Mouse (Mus musculus) right cerebral cortex, postnatal 25 days (tissue): ENCODE measurements around the gene Rcbtb1.
"Not testable (repeated sequence)": the region's sequence is repeated elsewhere in the genome, so short reads cannot be mapped to it uniquely, and the experiment has no call there.

Source experiments
- DNase-seq: peaks from one replicate; pipeline ENCODE4 v3.0.0; 2022

Rcbtb1 gene

DNA sequence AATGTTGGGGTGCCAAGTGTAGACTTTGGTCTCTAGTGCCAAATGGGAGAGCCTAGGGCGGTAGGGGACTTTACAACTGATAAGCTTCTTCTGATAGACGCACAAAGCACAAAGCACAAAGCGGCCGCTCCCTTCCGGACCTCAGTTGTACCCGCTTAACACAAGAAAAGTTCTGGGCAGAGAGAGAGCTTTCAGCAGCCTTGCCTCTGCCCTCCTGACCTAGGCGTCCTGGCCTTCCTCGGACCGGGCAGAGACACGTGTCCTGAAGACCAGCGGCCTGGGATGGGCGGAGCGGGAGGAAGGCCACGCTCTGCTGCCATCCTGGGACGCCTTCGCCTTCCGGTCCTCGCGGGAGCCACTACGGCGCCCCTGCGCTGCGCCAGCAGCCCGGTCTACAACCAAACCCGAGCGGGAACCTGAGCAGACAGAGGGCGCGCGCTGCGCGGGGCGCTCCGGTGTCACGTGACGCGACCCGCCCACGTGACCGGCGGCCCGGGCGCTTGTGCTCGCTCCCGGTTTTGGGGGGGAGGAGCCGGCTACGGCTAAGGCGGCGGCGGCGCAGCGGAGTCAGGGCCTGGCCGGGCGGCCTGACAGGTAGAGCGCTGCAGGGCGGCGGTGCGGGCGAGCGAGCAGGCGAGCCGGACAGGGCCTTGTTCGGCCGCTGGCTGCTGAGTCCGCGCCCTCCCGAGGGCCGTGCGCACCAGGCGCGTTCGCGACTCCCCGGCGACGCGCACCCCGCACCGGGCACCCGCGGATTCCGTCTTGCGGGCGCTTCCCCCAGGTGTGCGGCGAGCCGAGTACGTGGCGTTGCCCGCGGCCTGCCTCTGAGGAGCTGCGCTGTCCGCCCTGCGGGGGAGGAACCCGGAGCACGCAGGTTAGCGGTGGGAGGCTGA, at the start of gene Rcbtb1:
Rcbtb1 (plus strand) TSS at position 499 of the 893 bp plus-strand sequence.
- DNase-seq, result peak; percentile 93

DNA sequence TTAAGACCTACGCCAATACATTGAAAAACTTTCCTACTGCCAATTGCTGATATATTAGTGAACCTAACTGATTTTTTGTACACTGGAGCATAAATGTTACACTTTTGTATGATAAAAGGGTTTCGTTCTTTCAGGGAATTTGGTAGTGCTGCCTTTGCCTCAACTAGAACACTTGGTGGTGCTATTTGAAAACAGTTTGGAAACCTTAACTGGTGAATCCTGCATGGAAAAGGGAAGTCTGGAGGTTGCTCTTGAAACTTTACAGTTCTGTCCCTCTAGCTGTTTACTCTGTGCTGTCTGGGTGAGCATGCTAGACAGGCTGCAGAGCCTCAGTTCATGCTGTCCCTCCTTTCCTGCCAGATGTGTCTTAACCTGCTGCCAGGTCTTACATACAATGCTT, 45.4 kb upstream of the Rcbtb1 start:
- no peak for DNase-seq

DNA sequence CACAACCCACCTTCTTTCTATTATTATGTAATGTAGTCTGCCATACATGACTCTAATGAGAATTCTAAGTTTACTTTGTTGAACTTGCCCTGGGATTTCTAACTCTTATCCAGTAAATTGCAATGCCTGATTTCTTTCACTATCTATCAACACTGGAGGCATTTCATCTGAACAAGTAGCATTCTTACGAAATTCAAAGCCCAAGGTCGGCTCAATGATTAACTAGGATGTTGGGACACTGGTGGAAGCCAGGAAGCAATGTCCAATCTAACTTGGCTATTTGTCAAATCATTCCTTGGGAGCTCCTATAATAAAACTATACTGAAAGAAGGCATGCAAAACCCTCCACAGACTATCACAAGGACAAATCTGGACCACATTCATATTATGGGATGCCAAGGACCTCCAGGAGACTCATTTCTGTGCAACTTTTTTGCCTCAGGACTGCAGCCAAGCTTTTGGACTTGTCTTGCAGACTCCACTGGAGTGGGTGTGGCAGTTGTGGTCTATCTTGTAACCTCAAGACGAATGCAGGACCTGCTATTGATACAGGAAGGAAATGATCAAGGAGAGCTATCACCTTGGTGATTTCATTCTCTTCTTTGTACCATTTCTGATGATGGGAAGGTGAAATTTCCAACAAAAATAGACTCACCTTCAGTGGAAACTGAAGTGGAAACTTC, 43.9 kb upstream of the Rcbtb1 start:
- no peak for DNase-seq

DNA sequence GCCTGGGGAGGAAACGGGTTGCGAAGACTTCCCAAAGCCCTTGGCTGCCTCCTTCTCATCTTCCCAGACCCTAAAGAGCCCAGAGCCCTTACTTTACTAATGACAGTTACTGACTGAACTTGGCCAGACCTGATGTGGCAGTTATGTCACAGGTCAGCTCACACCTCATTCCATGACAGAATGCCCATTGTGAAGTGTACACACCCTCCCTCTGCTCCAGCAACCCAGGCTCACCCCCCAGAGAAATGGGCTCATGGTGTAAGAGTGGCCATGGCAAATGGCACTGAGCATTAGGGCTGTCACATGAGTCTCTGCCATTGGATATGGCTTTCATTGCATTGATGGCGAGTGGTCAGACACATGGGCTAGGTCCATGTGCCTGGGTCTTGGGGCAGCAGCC, 22.4 kb upstream of the Rcbtb1 start, which contains the start of gene Gm5142:
Gm5142 (minus strand) TSS at position 101 of the 400 bp plus-strand sequence.
- no peak for DNase-seq

DNA sequence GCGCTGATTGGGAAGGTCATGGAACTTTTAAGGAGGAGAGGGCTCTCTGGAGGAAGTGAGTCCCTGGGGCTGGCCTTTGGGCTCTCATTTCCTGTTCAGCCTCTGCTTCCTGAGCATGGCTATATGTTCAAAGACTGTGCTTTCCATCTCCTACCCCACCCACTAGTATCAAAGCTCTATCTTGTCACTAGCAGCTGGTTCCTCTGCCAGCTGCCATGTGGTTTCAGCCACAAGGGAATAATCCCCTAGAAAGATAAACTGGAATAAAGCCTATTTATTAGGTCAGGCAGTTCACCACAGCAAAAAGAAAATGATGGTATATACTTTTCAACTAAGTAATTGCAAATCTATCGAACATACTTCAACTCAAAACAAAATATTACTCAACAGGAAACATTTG, 18.3 kb upstream of the Rcbtb1 start:
- no peak for DNase-seq

DNA sequence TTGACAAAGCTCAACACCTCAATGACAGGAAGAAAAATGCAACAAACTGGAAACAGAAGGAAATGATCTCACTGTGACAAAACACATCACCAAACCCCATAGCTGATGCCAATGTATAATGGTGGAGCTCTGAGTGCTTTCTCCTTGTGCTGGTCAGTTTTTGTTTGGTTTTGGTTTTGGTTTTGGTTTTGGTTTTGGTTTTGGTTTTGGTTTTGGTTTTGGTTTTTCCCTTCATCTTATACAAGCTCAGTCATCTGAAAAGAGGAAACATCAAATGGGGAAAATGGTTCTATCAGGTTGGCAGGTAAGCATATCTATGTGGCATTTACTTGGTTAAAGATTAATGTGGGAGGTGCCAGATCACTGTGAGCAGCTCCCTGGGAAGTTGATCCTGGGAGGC, 15.5 kb upstream of the Rcbtb1 start:
- no peak for DNase-seq

DNA sequence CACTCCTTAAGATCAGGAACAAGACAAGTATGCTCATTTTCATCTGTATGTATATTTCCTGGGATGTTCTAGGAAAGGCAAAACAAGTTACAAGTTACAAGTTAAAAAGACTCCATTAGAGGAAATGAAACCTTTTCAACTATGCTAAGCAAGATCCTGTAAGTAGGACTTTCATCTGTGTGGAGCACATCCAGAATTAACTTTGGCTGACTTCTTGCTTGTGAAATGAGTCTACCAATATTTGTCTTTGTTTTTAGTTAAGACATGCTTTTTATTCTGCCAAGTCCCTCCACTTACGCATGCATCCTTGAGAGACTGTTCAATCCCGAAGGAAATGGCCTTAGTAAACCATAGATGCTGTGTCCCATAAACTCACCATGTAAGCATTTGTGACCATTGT, 14.9 kb upstream of the Rcbtb1 start:
- DNase-seq, result no peak

DNA sequence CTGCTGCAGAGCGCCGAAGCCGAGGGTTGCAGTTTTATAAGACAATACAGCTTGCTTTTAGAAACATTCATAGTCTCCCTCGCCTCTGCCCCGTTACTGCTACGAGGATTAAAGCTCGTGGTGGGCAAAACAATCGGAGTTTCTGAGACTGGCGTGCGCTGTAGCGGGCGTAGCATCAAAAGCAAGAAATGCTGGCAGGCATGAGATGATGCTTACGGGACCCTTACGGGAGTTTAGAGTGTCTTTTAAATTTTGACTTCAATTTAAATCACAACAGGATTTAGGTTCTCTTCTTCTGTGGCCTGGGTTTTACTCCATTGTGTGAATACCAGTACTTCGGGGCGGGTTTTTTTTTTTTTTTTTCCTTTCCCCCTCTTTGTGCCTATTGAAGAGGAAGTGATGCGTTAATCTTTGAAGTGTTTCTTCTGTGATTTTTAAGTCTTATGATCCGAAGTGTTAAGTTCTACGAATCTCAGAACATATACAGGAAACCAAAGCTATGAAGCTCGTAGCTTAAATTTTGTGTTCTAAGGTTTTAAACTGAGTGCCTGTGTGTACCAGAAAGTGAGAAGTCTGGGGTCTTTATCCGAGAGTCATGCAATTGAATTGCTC, 701 bp downstream of the Rcbtb1 start:
- DNase-seq, result no peak

DNA sequence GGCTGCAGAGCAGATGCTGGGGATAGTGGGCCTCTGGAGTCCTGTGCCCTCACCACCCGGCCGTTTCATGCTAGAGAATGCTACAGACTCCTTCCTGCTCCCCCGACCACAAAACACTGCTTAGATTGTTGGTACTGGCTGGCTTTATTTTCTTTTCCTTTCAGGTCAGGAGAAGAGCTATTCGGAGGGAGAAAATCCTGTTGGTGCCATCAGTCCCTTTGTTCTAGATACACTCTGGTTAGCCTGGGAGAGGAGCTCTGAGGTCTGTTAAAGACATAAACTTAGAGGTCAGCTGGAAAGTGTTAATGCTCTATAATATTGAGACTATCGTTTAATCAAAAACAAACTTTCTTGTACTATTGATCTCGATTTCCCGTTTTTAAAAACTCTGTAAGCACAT, 4.5 kb downstream of the Rcbtb1 start:
- no peak for DNase-seq

DNA sequence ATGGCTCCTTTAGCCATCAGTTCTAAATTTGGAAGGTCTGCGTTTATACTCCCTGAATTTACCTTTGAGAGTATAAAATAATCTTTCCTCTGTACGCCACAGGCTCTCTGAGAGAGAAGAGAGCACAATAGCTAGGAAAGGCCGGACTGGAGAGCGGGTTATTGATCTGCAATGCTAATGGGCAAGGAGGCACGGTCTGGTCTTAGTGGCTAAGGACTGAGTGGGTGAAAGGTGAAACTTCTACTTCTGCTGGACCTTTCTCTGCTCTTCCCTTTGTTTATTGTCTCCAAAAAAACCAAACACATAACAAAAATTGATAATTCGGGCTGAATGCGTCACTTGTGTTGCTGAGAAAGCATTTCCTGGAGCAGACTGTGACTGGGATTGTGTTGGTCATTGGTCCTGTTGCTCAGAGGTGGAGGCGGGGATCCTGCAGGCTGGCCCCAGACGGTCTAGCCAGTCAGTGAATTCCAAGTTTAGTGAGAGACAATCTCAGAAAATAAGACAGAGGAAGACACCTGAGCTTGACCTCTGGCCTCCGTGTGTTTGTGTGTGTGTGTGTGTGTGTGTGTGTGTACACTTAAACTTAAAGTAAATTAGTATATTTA, 5.1 kb downstream of the Rcbtb1 start:
- no peak for DNase-seq

DNA sequence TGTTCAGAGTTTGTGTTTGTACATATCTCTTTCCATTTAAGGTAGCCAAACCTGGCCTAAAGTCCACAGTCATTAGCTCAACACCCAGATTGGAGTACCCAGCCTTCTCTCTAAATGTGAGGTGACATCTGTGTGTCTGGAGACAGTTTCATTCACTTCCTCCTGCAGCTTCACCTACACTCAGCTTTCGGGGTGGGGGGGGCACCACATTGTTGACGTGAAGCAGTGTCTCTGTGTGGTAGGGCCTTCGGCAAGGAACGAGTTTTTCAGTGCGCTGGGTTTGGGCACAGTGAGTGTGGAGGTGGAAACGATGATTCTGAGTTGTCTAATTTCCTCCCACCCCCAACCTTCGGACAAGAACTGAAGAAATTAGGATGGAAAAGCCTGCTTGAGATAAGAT, 8.0 kb downstream of the Rcbtb1 start:
- no peak for DNase-seq

DNA sequence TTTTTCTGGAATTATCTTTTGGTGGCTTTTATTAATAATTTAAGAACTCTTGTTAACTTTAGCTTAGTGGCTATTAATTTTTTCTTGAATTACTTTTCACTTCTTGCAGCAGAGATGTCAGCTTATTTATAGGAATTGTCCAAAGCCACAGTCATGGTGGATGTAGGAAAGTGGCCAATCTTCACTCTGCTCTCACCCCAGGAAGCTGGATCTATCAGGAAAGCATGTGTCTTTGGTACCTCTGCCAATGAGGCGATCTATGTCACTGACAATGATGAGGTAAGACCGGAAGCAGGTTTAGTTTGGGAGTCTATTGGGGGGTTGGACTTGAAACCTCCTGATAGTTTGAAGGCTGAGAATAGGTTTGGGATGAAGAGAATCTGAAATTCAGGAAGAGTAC, 8.8 kb downstream of the Rcbtb1 start:
- no peak for DNase-seq

DNA sequence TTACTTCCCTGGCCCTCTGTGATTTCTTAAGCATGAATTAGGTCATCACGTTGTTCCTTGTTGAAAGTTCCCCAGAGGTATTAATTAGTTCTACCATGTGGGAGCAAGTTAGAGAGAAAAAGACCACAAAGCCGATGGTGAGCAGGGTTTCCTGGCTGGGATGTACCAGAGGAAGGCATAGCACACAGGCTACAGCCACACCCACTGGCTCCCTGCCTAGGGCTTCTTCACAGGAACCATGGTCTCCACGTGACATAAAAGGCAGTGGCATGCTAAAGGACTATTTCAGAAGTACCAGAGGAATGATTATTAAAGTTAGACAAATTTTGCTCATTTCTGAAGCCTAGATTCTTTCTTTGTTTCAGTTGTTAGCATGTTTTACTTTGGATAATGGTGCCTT, 18.2 kb downstream of the Rcbtb1 start:
- no peak for DNase-seq

DNA sequence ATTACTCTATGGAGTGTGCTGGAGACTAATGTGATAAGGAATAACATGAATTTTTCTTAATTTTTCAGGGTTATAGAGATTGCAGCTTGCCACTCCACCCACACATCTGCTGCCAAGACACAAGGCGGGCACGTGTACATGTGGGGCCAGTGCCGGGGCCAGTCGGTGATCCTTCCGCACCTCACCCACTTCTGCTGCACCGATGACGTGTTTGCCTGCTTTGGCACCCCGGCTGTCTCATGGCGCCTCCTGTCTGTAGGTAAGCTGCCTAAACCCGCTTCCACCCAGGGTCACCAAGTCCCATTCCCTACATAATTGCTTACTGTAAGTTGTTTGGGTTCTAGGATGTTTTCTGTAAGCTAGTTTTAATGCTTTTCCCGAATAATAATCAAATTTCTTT, 25.2 kb downstream of the Rcbtb1 start:
- no peak for DNase-seq

DNA sequence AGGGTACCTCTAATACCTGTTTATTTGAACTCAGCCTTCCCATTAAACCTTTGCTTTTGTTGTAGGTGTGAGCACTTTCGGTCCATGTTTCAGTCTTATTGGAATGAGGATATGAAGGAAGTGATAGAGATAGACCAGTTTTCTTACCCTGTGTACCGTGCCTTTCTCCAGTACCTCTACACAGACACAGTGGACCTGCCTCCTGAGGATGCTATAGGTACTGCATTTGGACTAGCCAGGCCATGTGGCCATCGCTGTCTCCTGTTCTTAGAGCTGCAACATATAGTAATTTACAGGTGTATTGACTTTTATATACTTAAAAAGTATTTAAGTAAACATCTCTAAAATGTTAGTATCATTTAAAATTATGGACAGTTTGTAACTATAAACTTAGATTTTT, 28.8 kb downstream of the Rcbtb1 start:
- no peak for DNase-seq

DNA sequence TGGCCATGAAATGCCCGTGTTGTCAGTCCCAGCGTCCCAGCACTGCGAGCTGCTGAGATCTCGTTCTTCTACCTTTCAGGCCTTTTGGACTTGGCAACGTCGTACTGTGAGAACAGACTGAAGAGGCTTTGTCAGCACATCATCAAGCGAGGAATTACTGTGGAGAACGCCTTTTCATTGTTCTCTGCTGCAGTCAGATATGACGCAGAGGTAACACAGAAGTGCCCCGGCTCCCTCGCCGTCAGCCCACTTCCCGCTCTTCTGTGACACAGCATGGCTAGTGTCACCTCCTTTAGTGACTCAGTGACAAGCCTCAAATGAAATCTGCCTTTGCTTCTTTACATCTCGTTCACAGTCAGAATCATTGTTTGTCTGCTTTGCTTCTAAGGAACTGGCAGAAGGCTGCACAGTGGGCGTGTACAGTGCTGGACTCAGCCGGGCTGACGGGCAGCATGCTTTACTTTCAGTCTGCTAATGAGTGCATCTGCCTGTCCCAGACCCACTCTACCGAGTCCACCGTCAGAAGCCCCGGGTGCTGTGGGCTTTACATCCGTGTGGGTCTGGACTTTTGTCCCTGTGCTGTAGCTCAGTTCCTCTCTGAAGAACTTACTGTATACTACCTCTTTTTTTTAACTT, 29.4 kb downstream of the Rcbtb1 start:
- no peak for DNase-seq

DNA sequence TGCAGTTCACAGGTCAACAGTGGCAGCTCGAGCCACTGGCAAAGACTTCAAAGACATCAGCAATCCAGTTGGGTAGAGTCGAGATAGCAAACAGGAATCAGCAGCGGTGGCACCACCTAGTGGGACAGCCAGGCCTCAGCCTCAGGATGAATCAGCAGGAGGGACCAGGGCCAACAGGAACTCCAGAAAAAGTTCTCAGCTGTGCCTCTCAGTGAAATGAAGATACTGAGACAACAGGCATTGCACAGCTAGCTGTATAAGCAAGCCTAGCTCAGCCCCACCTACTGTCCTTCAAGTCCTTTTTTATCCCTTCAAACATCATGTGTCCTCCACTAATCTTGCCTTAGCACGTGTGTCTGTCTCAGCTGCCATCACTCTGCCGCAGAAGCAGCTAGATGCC, 31.0 kb downstream of the Rcbtb1 start:
- no peak for DNase-seq

DNA sequence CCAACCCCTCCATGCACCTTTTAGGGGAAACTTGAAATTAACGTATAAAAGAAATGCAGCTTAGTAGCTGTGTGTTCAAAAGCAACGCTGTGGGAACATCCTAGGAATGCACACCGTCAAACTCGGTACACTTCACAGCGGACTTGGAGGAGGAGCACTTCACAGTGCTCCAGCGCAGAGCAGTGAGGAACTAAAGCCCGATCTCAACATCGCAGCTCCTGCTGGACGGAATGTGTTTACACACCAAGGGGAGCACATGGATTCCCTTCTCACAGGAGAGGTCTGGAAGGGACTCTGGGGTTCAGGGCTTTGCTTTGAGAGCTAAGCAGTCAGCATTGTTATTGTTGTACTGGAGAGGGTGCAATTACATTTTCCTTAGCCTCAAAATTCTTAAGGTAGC, 32.6 kb downstream of the Rcbtb1 start:
- DNase-seq, result no peak

DNA sequence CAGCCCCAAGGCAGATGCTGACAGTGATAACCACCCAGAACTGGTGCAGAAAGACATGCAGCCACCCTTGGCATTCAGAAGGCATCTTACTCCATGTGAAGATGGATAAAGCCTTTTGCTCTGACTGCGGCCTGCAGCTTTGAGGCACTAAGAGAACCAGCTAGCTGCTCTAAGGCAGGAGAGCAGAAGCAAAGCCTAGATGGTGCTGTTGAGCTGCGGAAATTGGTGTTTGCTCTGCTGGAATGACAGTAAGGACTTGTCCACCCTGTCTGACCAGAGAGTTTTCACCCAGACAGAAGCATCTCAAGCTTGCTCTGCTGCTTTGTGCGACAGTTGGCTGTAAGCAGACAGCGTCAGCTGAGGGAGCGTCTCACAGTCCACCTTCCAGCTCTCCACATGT, 49.3 kb downstream of the Rcbtb1 start:
- DNase-seq, result not testable (repeated sequence)

DNA sequence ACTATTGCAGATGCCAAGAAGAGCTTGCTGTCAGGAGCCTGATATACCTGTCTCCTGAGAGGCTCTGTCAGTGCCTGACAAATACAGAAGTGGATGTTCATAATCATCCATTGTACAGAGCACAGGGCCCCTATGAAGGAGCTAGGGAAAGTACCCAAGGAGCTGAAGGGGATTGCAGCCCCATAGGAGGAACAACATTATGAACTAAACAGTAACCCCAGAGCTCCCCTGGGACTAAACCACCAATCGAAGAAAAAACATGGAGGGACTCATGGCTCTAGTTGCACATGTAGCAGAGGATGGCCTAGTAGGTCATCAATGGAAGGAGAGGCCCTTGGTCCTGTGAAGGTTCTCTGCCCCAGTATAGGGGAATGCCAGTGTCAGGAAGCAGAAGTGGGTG, 54.9 kb downstream of the Rcbtb1 start:
- DNase-seq, result not testable (repeated sequence)

DNA sequence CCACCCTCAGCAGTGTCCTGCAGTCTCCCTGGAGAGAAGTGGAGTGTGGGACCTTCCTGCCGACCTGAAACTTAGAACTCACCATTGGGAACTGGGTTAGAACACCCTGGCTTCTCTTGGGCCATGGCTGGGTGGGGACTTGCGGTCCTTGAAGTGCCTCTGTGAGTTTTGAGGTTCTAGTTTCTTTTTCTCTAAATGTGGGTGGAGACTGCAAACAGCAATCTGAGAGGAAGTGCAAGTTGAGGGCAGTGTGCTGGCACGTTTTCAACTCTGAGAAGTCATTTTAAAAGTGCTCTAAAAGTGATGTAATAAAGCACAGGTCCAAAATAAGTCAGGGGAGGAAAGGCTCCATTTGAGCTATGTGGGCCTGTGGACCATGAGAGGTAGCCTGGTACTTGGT, 59.0 kb downstream of the Rcbtb1 start, which contains the start of gene Gm6904:
Gm6904 (minus strand) TSS at position 161 of the 400 bp plus-strand sequence.
- DNase-seq, result no peak

DNA sequence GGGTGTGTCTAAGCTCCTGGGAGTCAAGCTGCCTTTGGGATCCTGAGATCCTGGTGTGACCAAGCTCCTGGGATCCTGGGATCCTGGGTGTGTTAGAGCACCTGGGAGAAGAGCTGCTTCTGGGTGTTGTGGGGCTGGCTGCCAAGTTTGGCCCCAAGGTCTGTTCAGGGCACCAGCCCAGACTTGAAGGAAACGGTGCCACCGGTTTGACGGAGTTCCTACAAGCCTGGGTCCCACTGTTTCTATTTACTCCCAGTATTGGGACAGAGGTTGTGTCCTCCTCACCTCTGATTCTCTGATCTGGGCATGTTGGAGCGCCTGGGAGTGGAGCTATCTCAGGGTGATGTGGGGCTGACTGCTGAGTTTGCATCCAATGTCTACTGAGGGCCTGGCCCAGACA, 74.0 kb downstream of the Rcbtb1 start:
- not testable (repeated sequence) for DNase-seq
